Mouse (Mus musculus) gastrocnemius, postnatal 25 days (tissue): ENCODE results near the gene Dync1i2. TPM values are rescaled to one million over a fixed set of nuclear protein-coding genes. Genes with fewer than 3 reads are reported as not detected.

Source experiments
- total RNA-seq, 2 experiments: library from RNA; stranded (reverse); gene quantifications; 1 replicate in 1 of 2; 2 replicates in 1 of 2; pipeline ENCODE4 v1.2.3; 2021

Dync1i2 gene
- total RNA-seq, 2 experiments from 2014 or later: 39.0 to 39.1 TPM

Other genes with a start within 250 kb of the Dync1i2 start
- gene Dcaf17, start 156.4 kb upstream of the Dync1i2 start, total RNA-seq: 1 to 10 TPM; 4.5 to 5.3 TPM
- gene Mettl8, start 156.1 kb upstream of the Dync1i2 start, total RNA-seq: 1 to 10 TPM; 5.8 to 6.1 TPM
- gene Cybrd1, start 93.8 kb upstream of the Dync1i2 start, total RNA-seq: under 1 TPM; 0.35 to 0.49 TPM
- gene Slc25a12, start 156.0 kb downstream of the Dync1i2 start, total RNA-seq: 100 to 1,000 TPM; 407 to 424 TPM
- 10 to 100 TPM; 13.1 to 16.7 TPM for gene Hat1, start 177.3 kb downstream of the Dync1i2 start, total RNA-seq
- 10 to 100 TPM; 24.3 to 25.7 TPM for gene Metap1d, start 241.6 kb downstream of the Dync1i2 start, total RNA-seq